Mouse (Mus musculus) olfactory bulb, adult 2 months (tissue): ENCODE measurements around the gene Atp8b3.

Experiments
- CTCF ChIP-seq: fragments of 200-500 bp; IDR thresholded peaks from 2 replicates; pipeline ENCODE4 v1.5.1; 2012; ENCODE audit warnings: low read depth, mild to moderate bottlenecking, low read length, moderate library complexity; ENCODE audit not compliant: insufficient read depth
- POLR2A ChIP-seq: fragments of 200-500 bp; IDR thresholded peaks from 2 replicates; pipeline ENCODE4 v1.6.1; 2012; ENCODE audit warnings: mild to moderate bottlenecking, low read depth, low read length, moderate library complexity; ENCODE audit not compliant: insufficient read depth

- TF ChIP-seq POLR2A: no peak
- TF ChIP-seq CTCF: no peak
These were observed 36.1 kb downstream of the Atp8b3 start for GRCm38 (mm10) chr10:80502819-80503314.
